Mouse (Mus musculus) E14TG2a.4 (cell line): Measurements from ENCODE around the gene Dusp22.

Experiments
- H3K27me3 ChIP-seq: 2 replicates; pipeline ENCODE4 v1.6.1; 2014; ENCODE audit warnings: low read length, control low read depth; ENCODE audit not compliant: insufficient read depth
- H3K36me3 ChIP-seq: 2 replicates; pipeline ENCODE4 v1.6.1; 2014; ENCODE audit warnings: low read length, control low read depth; ENCODE audit not compliant: insufficient read depth
- H3K4me1 ChIP-seq: replicated peaks from 2 replicates; pipeline ENCODE4 v1.6.1; 2014; ENCODE audit warnings: low read depth, low read length, control low read depth
- H3K4me3 ChIP-seq: replicated peaks from 2 replicates; pipeline ENCODE4 v1.5.1; 2014; ENCODE audit warnings: mild to moderate bottlenecking, low read length
- H3K9me3 ChIP-seq: 2 replicates; pipeline ENCODE4 v1.6.1; 2014; ENCODE audit warnings: low read length, control low read depth
- CTCF ChIP-seq: conservative IDR thresholded peaks from 2 replicates; pipeline ENCODE4 v1.5.1; 2014; ENCODE audit warnings: low read length
- NANOG ChIP-seq: IDR thresholded peaks from 2 replicates; pipeline ENCODE4 v1.6.1; 2014; ENCODE audit warnings: borderline replicate concordance, low read length, mixed read lengths
- POU5F1 ChIP-seq: IDR thresholded peaks from 2 replicates; pipeline ENCODE4 v1.6.1; 2014; ENCODE audit warnings: low read length, borderline replicate concordance

Dusp22 gene

DNA sequence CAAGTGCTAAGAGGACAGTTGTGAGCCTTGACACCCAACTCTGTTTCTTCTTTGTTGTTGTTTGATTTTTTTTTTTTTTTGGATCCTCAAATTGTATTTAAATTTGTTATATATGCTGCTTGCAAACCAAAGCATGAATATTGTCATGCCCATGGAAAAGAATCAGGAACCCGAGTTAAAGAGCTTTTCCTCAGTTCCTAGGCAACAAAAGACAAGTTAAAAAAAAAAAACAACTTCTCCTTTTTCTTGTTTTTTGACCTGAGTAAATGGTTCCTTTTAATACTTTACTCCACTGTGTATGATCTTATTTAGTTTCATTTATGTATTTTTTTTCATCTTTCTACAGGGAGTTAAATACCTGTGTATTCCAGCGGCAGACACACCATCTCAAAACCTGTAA, 36.1 kb downstream of the Dusp22 start:
- no peaks in the 10 kb centered on the region for H3K4me1 ChIP-seq
- TF ChIP-seq NANOG (no peak), POU5F1 (no peak), CTCF (no peak)
- no peak overlapping the region for H3K4me3 ChIP-seq
- H3K27me3 ChIP-seq: no peaks in the 10 kb centered on the region
- no peaks in the 10 kb centered on the region for H3K36me3 ChIP-seq
- no peaks in the 10 kb centered on the region for H3K9me3 ChIP-seq

DNA sequence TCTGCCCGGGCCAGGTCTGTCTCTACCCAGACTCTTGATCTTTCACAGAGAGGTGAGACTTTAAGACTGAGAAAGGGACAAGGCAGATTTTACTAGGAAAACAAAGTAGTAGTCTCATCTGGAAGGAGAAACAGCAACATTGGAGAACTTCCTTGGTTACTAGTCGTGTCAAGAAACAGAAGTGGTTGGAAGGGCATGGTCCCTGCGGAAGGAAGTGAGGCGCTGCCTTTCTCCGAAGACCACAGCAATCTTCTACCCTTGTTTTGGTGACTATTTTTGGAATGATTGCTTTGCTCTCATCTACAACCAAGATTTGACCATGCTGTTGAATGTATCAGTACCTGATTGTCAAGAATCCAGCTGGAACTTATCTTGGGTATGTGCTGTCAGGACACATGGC, 38.1 kb downstream of the Dusp22 start:
- H3K4me1 ChIP-seq: no peaks in the 10 kb centered on the region
- no peak for TF ChIP-seq CTCF
- TF ChIP-seq NANOG: no peak
- no peaks in the 10 kb centered on the region for H3K27me3 ChIP-seq
- no peak overlapping the region for H3K4me3 ChIP-seq
- H3K9me3 ChIP-seq: no peaks in the 10 kb centered on the region
- H3K36me3 ChIP-seq: no peaks in the 10 kb centered on the region

DNA sequence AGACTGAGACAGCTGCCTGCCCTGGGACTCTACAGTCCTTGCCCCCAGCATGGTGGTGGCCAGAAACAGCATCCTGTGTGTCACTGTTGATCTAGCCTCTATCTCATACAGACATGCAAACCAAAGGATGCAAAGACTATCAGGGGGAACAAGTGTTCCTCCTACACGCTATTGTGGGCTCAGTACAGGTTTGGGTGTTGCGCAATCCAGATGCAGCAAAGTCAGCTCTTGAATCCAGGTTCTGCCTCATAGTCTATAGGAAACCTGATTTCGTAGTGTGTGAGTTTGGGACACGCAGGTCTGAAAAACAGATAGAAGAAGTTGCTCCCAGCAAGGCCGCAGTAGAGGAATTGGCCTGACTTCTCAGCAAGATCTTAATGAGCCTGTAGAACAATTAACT, 42.9 kb downstream of the Dusp22 start:
- Histone ChIP-seq H3K4me1 (no peaks in the 10 kb centered on the region), H3K36me3 (no peaks in the 10 kb centered on the region), H3K4me3 (no peak overlapping the region), H3K9me3 (no peaks in the 10 kb centered on the region), H3K27me3 (no peaks in the 10 kb centered on the region)
- TF ChIP-seq NANOG (no peak), POU5F1 (no peak), CTCF (no peak)

DNA sequence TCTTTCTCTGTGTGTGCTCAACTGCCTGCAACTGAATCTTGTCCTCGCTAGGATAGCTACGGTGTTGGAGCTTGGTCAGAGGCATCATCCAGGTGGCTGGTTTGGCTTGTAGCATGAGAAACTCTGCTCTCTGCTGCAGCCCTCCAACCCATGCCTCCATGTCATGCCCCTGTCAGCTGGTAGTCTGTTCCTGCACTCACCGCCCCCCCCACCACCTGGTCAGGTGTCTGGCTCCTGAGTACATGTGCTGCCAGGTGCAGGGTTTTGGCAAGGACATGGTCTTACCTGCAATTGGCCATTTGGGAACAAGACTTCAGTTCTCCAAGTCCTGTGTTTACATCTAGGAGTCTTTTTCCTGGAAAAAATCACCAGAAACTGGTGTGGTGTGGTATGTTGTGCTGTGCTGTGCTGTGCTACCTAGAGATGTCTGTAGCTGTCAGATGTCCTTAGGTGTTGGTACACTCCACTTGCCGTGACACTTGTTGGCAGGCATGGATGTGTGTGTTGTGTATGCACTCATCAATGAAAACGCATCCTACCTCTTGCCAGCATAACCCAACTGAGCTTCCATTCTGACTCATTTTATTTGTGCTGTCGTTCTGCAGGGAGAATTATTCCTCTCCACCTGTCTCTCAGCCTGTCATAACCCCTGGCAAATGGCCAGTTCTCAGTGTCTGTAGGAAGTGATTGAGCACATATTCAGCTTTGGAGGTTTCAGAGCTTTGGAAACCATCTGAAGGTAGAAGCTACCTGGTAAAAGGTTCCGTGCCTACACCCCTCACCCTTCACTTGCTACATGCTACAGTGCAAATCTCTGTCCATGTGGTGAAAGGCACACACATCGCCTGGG, 44.7 kb downstream of the Dusp22 start:
- no peaks in the 10 kb centered on the region for H3K9me3 ChIP-seq
- no peak overlapping the region for H3K4me3 ChIP-seq
- H3K27me3 ChIP-seq: no peaks in the 10 kb centered on the region
- no peaks in the 10 kb centered on the region for H3K4me1 ChIP-seq
- TF ChIP-seq POU5F1: no peak
- TF ChIP-seq NANOG: no peak
- no peak for TF ChIP-seq CTCF
- no peaks in the 10 kb centered on the region for H3K36me3 ChIP-seq

DNA sequence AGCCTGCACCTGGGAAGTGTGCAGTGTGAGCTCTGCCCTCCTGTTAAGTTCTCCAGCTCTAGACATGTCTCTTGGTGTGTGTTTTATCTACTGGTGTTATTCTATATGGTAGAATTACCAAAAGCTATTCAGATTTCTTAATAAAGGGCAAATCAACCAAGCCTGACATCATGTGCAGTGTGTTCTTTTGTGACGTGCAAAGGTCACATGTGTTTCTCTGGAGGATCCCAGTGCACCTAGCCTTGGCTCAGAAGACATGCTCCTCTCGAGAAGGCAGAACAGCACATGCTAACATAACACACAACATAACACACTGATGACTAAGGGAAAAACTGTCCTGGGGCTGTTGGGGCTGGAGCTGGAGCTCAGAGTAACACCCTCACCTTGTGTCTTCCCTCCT, 51.3 kb downstream of the Dusp22 start:
- no peaks in the 10 kb centered on the region for H3K27me3 ChIP-seq
- no peaks in the 10 kb centered on the region for H3K36me3 ChIP-seq
- no peak overlapping the region for H3K4me3 ChIP-seq
- H3K9me3 ChIP-seq: no peaks in the 10 kb centered on the region
- H3K4me1 ChIP-seq: no peaks in the 10 kb centered on the region
- TF ChIP-seq NANOG: no peak
- no peak for TF ChIP-seq POU5F1

DNA sequence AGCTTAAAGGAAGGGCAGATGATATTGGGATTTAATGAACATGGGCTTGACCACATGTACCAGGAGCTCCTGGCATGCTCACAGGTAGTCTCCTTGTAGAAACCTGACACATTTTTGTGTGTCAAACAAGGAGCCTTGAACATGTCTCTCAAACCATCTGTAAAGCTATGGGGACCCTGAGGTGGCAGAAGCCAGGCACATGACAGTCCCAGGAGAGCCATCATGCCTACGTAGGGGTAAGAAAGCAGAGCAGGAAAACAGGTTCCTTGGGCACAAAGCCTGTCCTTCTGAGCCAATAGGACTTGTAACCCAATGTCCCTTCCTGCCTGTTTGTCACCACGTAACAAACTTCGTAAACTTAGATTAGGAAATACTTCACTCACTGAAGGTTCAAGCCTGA, 51.9 kb downstream of the Dusp22 start:
- Histone ChIP-seq H3K36me3 (no peaks in the 10 kb centered on the region), H3K4me3 (no peak overlapping the region), H3K27me3 (no peaks in the 10 kb centered on the region), H3K4me1 (no peaks in the 10 kb centered on the region), H3K9me3 (no peaks in the 10 kb centered on the region)
- TF ChIP-seq NANOG (no peak), POU5F1 (no peak), CTCF (no peak)

DNA sequence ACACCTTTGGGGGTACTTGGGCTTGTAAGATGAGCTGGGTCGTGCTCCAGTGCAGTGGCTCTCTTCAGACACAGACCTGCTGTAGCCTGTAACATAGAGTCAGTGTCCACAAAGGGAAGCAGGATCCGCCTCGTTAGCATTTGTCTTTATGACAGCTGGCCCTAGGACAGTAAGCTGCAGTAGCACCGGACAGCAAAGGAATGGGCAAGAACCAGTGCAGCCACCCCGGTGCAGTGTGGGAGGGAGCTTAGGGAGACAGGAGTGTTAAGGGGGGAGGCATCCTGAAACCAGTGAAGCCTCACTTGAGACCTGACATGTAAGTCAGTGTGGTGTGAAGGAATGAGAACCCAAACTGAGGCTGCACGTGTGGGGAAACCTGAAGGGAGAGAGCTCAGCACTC, 52.5 kb downstream of the Dusp22 start:
- Histone ChIP-seq H3K27me3 (no peaks in the 10 kb centered on the region), H3K4me1 (no peaks in the 10 kb centered on the region)

DNA sequence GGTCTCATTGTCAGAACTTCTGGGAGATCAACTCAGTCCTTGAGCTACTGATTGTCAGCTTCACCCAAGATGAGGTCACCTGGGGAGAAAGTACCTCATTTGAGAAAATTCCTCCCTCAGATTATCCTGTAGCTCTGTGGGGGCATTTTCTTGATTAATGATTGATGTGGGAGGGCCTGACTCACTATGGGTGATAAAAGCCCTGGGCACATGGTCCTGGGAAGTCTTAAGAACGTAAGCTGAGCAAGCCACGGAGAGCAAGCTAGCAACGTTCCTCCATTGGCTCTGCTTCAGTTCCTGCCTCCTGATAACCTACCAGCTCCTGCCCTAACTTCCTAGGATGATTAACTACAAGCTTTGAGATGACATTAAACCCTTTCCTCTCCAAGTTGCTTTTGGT, 53.8 kb downstream of the Dusp22 start:
- no peaks in the 10 kb centered on the region for H3K36me3 ChIP-seq
- no peaks in the 10 kb centered on the region for H3K9me3 ChIP-seq
- H3K4me1 ChIP-seq: no peaks in the 10 kb centered on the region
- TF ChIP-seq CTCF (no peak), POU5F1 (no peak)
- no peaks in the 10 kb centered on the region for H3K27me3 ChIP-seq
- no peak overlapping the region for H3K4me3 ChIP-seq

More for the DNA sequence above, 52.5 kb downstream of the Dusp22 start:
- Histone ChIP-seq H3K9me3 (no peaks in the 10 kb centered on the region), H3K4me3 (no peak overlapping the region), H3K36me3 (no peaks in the 10 kb centered on the region)
- no peak for TF ChIP-seq NANOG
- no peak for TF ChIP-seq POU5F1
- TF ChIP-seq CTCF: no peak

DNA sequence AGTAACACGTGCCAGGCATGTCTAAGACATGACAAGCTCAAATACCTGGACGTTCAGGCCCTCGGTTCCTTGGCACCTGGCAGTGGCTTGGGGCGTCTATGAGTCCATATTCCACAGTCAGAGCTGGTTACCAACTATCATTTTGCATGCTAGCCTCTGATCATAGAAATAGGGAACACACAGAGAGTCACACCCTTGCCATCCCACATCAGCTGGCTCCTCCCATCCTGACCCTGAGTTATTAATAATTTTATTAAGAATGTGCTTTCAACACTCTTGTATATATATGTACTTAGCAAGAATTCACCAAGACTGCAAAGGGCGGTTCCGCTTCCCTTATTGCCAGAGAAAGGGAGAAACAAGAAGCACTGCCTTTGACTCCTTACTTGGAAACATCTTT, 54.8 kb downstream of the Dusp22 start:
- no peaks in the 10 kb centered on the region for H3K9me3 ChIP-seq
- H3K4me1 ChIP-seq: no peaks in the 10 kb centered on the region
- H3K4me3 ChIP-seq: no peak overlapping the region
- no peaks in the 10 kb centered on the region for H3K36me3 ChIP-seq
- TF ChIP-seq NANOG: no peak
- TF ChIP-seq CTCF: no peak
- no peak for TF ChIP-seq POU5F1
- no peaks in the 10 kb centered on the region for H3K27me3 ChIP-seq
